Mouse (Mus musculus) MEL (cell line): ENCODE measurements around the gene Faim2.

Source experiments
- CTCF ChIP-seq, 3 experiments: IDR thresholded peaks in 2 of 3; conservative IDR thresholded peaks in 1 of 3; 2 replicates each; pipeline ENCODE4 v1.5.1; 2011 to 2012; ENCODE audit warnings: low read length in 3 of 3, low read depth in 2 of 3, mild to moderate bottlenecking in 2 of 3, improper control_type of control experiment in 1 of 3, inconsistent platforms in 1 of 3, mixed read lengths in 1 of 3, moderate library complexity in 1 of 3; ENCODE audit not compliant: control insufficient read depth in 1 of 3, insufficient read depth in 1 of 3, poor library complexity in 1 of 3, severe bottlenecking in 1 of 3
- EP300 ChIP-seq, 2 experiments: IDR thresholded peaks; 2 replicates each; pipeline ENCODE4 v1.6.1; 2011; ENCODE audit warnings: improper control_type of control experiment in 2 of 2, low read length in 2 of 2, low read depth in 1 of 2, mild to moderate bottlenecking in 1 of 2
- ETS1 ChIP-seq: IDR thresholded peaks from 2 replicates; pipeline ENCODE4 v1.6.1; 2012; ENCODE audit warnings: low read depth, mild to moderate bottlenecking, inconsistent platforms, low read length, improper control_type of control experiment, moderate library complexity
- HCFC1 ChIP-seq: IDR thresholded peaks from 2 replicates; pipeline ENCODE4 v1.6.1; 2012; ENCODE audit warnings: low read depth, mild to moderate bottlenecking, inconsistent platforms, low read length, improper control_type of control experiment, moderate library complexity
- KAT2A ChIP-seq: conservative IDR thresholded peaks from 2 replicates; pipeline ENCODE4 v1.6.1; 2012; ENCODE audit warnings: low read depth, low read length, improper control_type of control experiment, inconsistent platforms
- POLR2A ChIP-seq, 2 experiments: IDR thresholded peaks; 2 replicates each; pipeline ENCODE4 v1.6.1; 2011 to 2012; ENCODE audit warnings: low read length in 2 of 2, mild to moderate bottlenecking in 2 of 2, control low read depth in 1 of 2, improper control_type of control experiment in 1 of 2, low read depth in 1 of 2, moderate library complexity in 1 of 2; ENCODE audit not compliant: control insufficient read depth in 1 of 2, insufficient read depth in 1 of 2, poor library complexity in 1 of 2
- POLR2AphosphoS5 ChIP-seq: IDR thresholded peaks from 2 replicates; pipeline ENCODE4 v1.6.1; 2012; ENCODE audit warnings: low read depth, borderline replicate concordance, mild to moderate bottlenecking, inconsistent platforms, low read length, moderate library complexity, mixed read lengths
- RCOR1 ChIP-seq: IDR thresholded peaks from 2 replicates; pipeline ENCODE4 v1.6.1; 2012; ENCODE audit warnings: low read depth, mild to moderate bottlenecking, inconsistent platforms, low read length, improper control_type of control experiment
- TAL1 ChIP-seq: IDR thresholded peaks from 2 replicates; pipeline ENCODE4 v1.6.1; 2012; ENCODE audit warnings: mild to moderate bottlenecking, inconsistent platforms, low read length, moderate library complexity, mixed read lengths
- USF1 ChIP-seq: IDR thresholded peaks from 2 replicates; pipeline ENCODE4 v1.6.1; 2014; ENCODE audit warnings: low read depth, mild to moderate bottlenecking, inconsistent platforms, low read length, improper control_type of control experiment, moderate library complexity
- ZC3H11A ChIP-seq: IDR thresholded peaks from 2 replicates; pipeline ENCODE4 v1.6.1; 2012; ENCODE audit warnings: low read depth, mild to moderate bottlenecking, inconsistent platforms, low read length, improper control_type of control experiment
- ZKSCAN1 ChIP-seq: IDR thresholded peaks from 2 replicates; pipeline ENCODE4 v1.6.1; 2012; ENCODE audit warnings: low read depth, mild to moderate bottlenecking, inconsistent platforms, low read length, improper control_type of control experiment, moderate library complexity
- ZMIZ1 ChIP-seq: IDR thresholded peaks from 2 replicates; pipeline ENCODE4 v1.6.1; 2012; ENCODE audit warnings: low read depth, mild to moderate bottlenecking, inconsistent platforms, low read length, improper control_type of control experiment, moderate library complexity

GRCm38 (mm10) chr15:99569123-99569522 lies 41.2 kb upstream of the Faim2 start:
- TF ChIP-seq CTCF (IDR thresholded peaks at IDR 0.05 in 2 of 3, conservative IDR thresholded peaks at IDR 0.05 in 1 of 3; ENCODE audit: control insufficient read depth in 1 of 3, insufficient read depth in 1 of 3, low read depth in 2 of 3, low read length in 3 of 3, poor library complexity in 1 of 3, severe bottlenecking in 1 of 3) (no peak), ZKSCAN1 (no peak), ETS1 (no peak), USF1 (no peak), TAL1 (no peak), ZC3H11A (no peak), RCOR1 (no peak), POLR2AphosphoS5 (no peak), HCFC1 (no peak), EP300 (IDR thresholded peaks at IDR 0.05; ENCODE audit: low read depth in 1 of 2, low read length in 2 of 2) (no peak), POLR2A (IDR thresholded peaks at IDR 0.05; ENCODE audit: control insufficient read depth in 1 of 2, insufficient read depth in 1 of 2, low read depth in 1 of 2, low read length in 2 of 2, poor library complexity in 1 of 2) (no peak), KAT2A (no peak), ZMIZ1 (no peak)
